Mouse (Mus musculus) cerebellum, adult 2 months (tissue): ENCODE data around the gene Gm10491. TPM values are rescaled to one million over a fixed set of nuclear protein-coding genes. Genes with fewer than 3 reads are reported as not detected.

Experiments
- DNase-seq, 2 experiments: peaks; one replicate each; pipeline ENCODE4 v3.0.0; 2021
- H3K27ac ChIP-seq: fragments of 200-500 bp; 2 replicates; pipeline ENCODE4 v1.5.1; 2012; ENCODE audit warnings: low read length, control low read depth, inconsistent platforms; ENCODE audit not compliant: insufficient read depth
- H3K27me3 ChIP-seq: fragments of 200-500 bp; 2 replicates; pipeline ENCODE4 v1.6.1; 2012; ENCODE audit warnings: inconsistent platforms, mild to moderate bottlenecking, low read length, moderate library complexity; ENCODE audit not compliant: control insufficient read depth, insufficient read depth
- H3K4me1 ChIP-seq: fragments of 200-500 bp; 2 replicates; pipeline ENCODE4 v1.6.1; 2011; ENCODE audit warnings: low read length; ENCODE audit not compliant: control insufficient read depth, insufficient read depth
- H3K4me3 ChIP-seq: fragments of 200-500 bp; replicated peaks from 2 replicates; pipeline ENCODE3; 2011; ENCODE audit warnings: mild to moderate bottlenecking, low read depth, low read length, control low read depth; ENCODE audit not compliant: insufficient read depth
- CTCF ChIP-seq: fragments of 200-500 bp; IDR thresholded peaks from 2 replicates; pipeline ENCODE4 v1.5.1; 2011; ENCODE audit warnings: low read depth, mild to moderate bottlenecking, control low read depth, low read length, moderate library complexity, borderline replicate concordance; ENCODE audit not compliant: insufficient read depth
- POLR2A ChIP-seq: fragments of 200-500 bp; IDR thresholded peaks from 2 replicates; pipeline ENCODE4 v1.6.1; 2011; ENCODE audit warnings: low read length, control low read depth, borderline replicate concordance; ENCODE audit not compliant: insufficient read depth
- WGBS: fragments of 180-500 bp; shearing (Covaris S2); methylation state at CpG from one replicate; pipeline ENCODE4 v1.1.7; 2018; 5-methylcytosine and 5-hydroxymethylcytosine counted together
- polyA plus RNA-seq: library from polyadenylated mRNA; depleted of rRNA; stranded (reverse); fragments of >200 nt; gene quantifications from 2 replicates; pipeline ENCODE4 v1.2.3, GENCODE M21; 2012

Gm10491 gene
- polyA plus RNA-seq, 1 experiment: not detected

DNA sequence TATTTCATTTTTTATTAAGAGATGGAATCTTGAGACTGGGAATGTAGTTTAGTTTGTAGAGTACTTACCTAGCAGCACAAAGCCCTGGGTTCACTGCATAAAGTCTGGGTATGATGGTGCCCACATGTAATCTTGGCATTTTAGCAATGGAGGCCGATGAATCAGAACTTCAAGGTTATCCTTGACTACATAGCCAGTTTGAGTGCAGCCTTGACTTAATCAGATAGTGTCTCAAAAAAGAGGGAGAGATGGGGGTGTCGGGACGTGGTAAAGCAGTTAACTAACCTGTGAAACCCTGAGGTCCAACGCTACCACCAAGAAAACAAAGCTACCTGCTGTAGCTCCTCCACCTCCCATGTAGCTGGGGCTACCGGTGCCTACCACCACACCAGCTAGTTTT lies 3.2 kb downstream of the Gm10491 start:
- no peak overlapping the region for H3K4me3 ChIP-seq
- H3K27ac ChIP-seq: no peak overlapping the region
- no peaks in the 10 kb centered on the region for H3K4me1 ChIP-seq
- TF ChIP-seq POLR2A (no peak), CTCF (no peak)
- no peaks in the 10 kb centered on the region for H3K27me3 ChIP-seq
- no peak for DNase-seq
- 92% methylated on average over 5 of the region's 5 CpGs for WGBS

DNA sequence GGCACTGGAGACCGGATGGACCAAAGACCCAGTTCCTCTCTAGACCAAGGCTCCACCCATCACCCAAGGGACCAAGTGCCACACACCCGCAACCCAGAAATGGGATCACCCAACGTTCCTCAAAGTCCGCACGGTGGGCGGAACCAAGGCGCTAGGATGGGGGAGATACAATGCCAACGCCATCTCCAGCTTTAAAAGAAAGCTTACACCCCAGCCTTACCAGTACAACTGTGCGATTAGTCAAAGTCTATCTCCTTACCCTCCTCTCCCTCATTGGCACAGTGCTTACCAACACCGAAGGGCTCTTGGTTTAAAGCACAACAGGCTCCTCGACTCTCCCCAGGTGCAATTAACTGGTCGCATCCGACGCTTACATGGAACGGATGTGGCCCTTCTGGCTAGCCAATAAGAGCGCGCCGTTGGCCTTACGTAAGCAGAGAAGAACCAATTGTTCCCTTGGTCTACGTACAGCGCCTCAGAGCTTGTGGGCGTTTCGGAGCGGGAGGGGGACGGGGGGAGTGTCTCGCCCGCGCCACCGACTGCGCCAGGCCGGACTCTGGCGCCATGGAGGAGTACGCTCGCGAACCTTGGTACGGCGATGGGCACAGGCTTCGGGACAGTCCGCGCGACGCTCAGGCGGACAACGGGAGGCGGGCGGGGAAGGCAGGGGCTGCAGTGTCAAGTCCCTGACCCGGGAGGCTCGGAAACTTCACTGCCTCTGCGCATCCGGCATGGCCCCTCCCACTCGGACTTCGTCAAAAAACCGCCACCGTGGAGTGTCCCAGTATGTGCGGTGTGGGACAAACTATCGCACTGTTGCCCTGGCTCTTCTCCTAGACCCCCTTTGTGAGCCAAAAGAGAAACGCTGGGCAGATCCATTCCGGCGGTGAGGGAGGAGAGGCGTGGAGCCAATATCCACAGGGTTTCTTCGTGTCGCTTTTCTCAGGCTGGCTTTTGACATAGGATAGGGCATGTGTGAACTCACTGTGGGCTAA lies 8.5 kb downstream of the Gm10491 start, which contains the start of the genes Pqbp1 and Timm17b:
TSS of gene Pqbp1 (minus strand) at position 390 of the 995 bp plus-strand sequence.
TSS of gene Timm17b (plus strand) at position 478 of the 995 bp plus-strand sequence.
- Histone ChIP-seq H3K27me3 (no peaks in the 10 kb centered on the region), H3K4me1 (no peaks in the 10 kb centered on the region), H3K27ac (peak within 1 kb of the TSS; percentile 99), H3K4me3 (peak within 1 kb of the TSS; percentile 95)
- peak; percentile 88 to 94 for DNase-seq
- TF ChIP-seq POLR2A: peak; percentile 79
- TF ChIP-seq CTCF: no peak
- WGBS: 4% methylated on average over 59 of the region's 62 CpGs

DNA sequence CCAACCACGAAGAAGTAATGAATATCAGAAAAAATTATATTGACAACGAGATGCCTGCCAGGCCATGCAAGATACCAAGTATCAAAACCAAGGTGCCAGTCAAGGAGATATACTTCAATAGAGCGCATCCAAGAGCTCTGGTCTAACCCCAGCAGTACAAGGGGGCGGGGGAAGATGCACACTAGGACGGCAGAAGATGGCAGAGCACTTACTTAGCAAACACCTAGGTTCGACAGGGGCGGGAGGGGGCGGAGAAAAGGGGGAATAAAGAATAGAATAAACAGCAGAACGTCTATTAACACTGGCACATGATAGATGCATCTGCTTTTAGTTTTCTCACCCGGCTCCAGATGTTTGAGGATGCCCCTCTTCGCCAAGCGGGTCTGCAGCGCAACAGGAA lies 9.4 kb downstream of the Gm10491 start:
- Histone ChIP-seq H3K27me3 (no peaks in the 10 kb centered on the region), H3K27ac (peak overlapping the region; percentile 99; the same call in 1 of the 2 replicates), H3K4me3 (peak overlapping the region; percentile 95), H3K4me1 (no peaks in the 10 kb centered on the region)
- TF ChIP-seq CTCF (no peak), POLR2A (no peak)
- DNase-seq: no peak
- 24% methylated on average over 13 of the region's 13 CpGs for WGBS

DNA sequence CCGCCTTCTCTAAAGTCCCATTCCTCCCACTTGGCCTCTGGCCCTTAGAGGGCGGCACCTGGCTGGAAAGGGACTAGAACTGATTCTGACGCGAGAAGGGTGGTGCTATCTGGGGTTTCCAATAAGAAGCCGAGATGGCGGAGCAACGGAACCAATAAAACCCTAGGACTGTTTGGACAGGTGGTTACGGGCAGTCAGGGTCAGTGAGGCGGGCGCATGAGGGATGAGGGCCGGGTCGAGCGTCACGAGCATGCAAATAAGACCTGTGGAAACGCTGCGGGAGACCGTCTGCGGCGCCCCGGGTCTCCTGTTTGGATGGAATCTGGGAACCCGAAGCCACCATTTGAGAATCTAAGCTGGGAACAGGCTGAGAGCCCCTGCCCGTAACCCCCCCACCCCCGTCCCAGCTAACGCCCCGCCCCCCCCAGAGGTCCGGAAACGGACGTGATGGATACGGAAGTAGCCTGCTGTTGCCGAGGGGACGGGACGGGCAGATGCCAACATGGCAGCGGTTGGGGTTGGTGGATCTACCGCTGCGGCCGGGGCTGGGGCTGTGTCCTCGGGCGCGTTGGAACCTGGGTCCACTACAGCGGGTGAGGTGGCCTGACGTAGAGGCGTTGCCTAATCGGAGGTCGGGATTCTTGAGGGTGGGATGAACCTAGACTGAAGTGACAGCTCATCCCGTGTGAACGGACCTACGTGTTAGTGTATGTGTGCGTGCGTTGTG lies 23.6 kb downstream of the Gm10491 start, which contains the start of gene Slc35a2:
TSS of gene Slc35a2 (plus strand) at position 188 of the 727 bp plus-strand sequence.
- peak within 1 kb of the TSS; percentile 94 for H3K27ac ChIP-seq
- DNase-seq: peak; percentile 85 to 92
- TF ChIP-seq CTCF: no peak
- TF ChIP-seq POLR2A: peak; percentile 58
- H3K27me3 ChIP-seq: no peaks in the 10 kb centered on the region
- peak within 1 kb of the TSS; percentile 99 for H3K4me3 ChIP-seq
- H3K4me1 ChIP-seq: no peaks in the 10 kb centered on the region
- 5% methylated on average over 41 of the region's 49 CpGs for WGBS

DNA sequence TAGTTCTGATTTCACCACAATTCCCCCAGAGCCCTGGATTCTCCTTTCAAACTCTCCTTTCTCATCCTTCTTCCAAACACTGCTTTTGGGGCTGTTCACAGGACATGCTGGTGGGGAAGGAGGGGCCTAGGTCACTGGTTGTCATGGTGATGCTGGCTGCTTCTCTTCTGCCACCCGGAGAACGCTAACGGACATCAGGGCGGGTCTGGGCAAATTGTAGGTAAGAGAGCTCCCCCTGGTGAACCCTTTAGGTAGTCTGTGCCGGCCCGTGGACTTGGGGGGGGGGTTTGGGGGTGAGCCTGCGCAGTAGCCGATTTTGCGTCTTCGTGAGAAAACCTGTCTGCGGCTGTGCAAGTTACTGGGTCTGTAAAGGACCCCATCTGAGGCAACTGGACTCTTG lies 27.8 kb downstream of the Gm10491 start:
- peak; percentile 71 to 85 for DNase-seq
- TF ChIP-seq CTCF (peak; percentile 57; the same call in 1 of the 2 replicates), POLR2A (no peak)
- Histone ChIP-seq H3K4me1 (no peaks in the 10 kb centered on the region), H3K4me3 (peak overlapping the region; percentile 81), H3K27me3 (no peaks in the 10 kb centered on the region), H3K27ac (0 out of 2 replicates have a peak overlapping the region, but pooled peaks have one; percentile 39)
- WGBS: 9% methylated on average over 11 of the region's 11 CpGs

DNA sequence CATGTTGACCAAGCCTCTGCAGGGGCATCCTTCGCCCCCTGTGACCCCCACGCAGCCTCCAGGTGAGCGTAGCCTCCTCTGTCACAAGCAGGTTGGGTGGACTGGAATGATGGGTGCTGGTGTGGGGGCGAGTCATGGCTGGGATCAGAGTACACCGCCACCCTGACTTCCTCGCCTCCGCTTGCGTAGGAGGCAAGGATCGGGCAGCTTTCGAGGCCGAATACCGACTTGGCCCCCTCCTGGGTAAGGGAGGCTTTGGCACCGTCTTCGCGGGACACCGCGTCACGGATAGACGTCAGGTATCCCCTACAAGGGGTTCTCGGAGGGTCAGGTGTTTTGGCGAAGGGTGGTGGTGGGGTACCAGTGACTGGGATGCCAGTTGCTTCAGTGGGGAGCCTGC lies 29.1 kb downstream of the Gm10491 start:
- TF ChIP-seq POLR2A (no peak), CTCF (no peak)
- peak; percentile 53 to 61 for DNase-seq
- Histone ChIP-seq H3K4me3 (peak overlapping the region; percentile 81), H3K27me3 (no peaks in the 10 kb centered on the region), H3K27ac (peak overlapping the region; percentile 76), H3K4me1 (no peaks in the 10 kb centered on the region)
- 9% methylated on average over 21 of the region's 21 CpGs for WGBS

DNA sequence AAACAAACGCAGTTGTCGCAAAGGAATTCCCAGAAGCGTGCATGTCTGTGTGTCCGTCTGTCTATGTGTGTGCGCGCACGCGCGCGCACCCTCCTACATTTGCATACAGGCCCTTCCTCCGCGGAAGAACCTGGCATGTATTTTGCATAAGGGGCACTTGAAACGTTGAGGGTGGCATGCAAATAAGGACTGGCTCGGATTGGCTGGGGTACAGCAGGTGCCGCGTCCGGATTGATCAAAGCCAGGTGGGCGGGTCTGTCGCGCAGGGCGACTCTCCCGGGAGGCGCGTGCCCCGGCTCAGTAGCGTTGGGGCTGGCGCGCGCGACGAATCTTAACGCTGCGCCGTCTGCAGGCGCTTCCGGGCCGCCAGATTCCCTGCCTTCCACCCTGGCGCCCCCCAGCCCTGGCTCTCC lies 29.6 kb downstream of the Gm10491 start, which contains the start of gene Pim2:
TSS of gene Pim2 (plus strand) at position 256 of the 413 bp plus-strand sequence.
- Histone ChIP-seq H3K27me3 (no peaks in the 10 kb centered on the region), H3K4me1 (no peaks in the 10 kb centered on the region), H3K27ac (peak within 1 kb of the TSS; percentile 76), H3K4me3 (peak within 1 kb of the TSS; percentile 81)
- TF ChIP-seq CTCF (no peak), POLR2A (peak; percentile 57; the same call in 1 of the 2 replicates)
- DNase-seq: peak; percentile 87 to 94
- 2% methylated on average over 31 of the region's 38 CpGs for WGBS
